Mouse (Mus musculus): ENCODE measurements around the gene Stard7. TPM values are rescaled to one million over a fixed set of nuclear protein-coding genes. Genes with fewer than 3 reads are reported as not detected.

Stard7 gene
- polyA plus RNA-seq, 1 experiment from 2014 or later, result 99.8 TPM

- Histone ChIP-seq H3K4me1 (peaks cover 8% of the 10 kb centered on the region), H3K9ac (replicated peaks) (no peak overlapping the region), H3K36me3 (no peaks in the 10 kb centered on the region), H3K4me2 (replicated peaks) (no peak overlapping the region), H3K27me3 (peaks cover 33% of the 10 kb centered on the region), H3K27ac (replicated peaks) (no peak overlapping the region), H3K9me3 (no peaks in the 10 kb centered on the region), H3K4me3 (no peak overlapping the region)
- 76% methylated on average over 14 of the region's 14 CpGs for WGBS
- no peak for ATAC-seq (replicated peaks)
Observed at GRCm38 (mm10) chr2:127332807-127333570, 63.0 kb downstream of the Stard7 start.

- 73% methylated on average over 5 of the region's 5 CpGs for WGBS
- ATAC-seq (replicated peaks), result no peak
- Histone ChIP-seq H3K9ac (replicated peaks) (no peak overlapping the region), H3K9me3 (no peaks in the 10 kb centered on the region), H3K27ac (replicated peaks) (no peak overlapping the region), H3K36me3 (no peaks in the 10 kb centered on the region), H3K4me3 (no peak overlapping the region), H3K4me2 (replicated peaks) (no peak overlapping the region), H3K4me1 (peaks cover 8% of the 10 kb centered on the region), H3K27me3 (peaks cover 33% of the 10 kb centered on the region)
Observed at GRCm38 (mm10) chr2:127333945-127334603, 64.1 kb downstream of the Stard7 start.

GRCm38 (mm10) chr2:127335078-127335541 lies 65.1 kb downstream of the Stard7 start:
- Histone ChIP-seq H3K9me3 (no peaks in the 10 kb centered on the region), H3K4me2 (replicated peaks) (no peak overlapping the region), H3K9ac (replicated peaks) (no peak overlapping the region), H3K27me3 (peaks cover 33% of the 10 kb centered on the region), H3K4me1 (peaks cover 8% of the 10 kb centered on the region), H3K36me3 (no peaks in the 10 kb centered on the region), H3K4me3 (no peak overlapping the region), H3K27ac (replicated peaks) (no peak overlapping the region)
- ATAC-seq (replicated peaks), result no peak
- WGBS, result 46% methylated on average over 11 of the region's 11 CpGs

GRCm38 (mm10) chr2:127335767-127336496 lies 65.9 kb downstream of the Stard7 start, which contains the start of gene Dusp2:
Gene Dusp2 (plus strand): TSS chr2:127336159.
- Histone ChIP-seq H3K9ac (replicated peaks) (peak within 1 kb of the TSS; percentile 65), H3K4me2 (replicated peaks) (peak within 1 kb of the TSS; percentile 92), H3K4me3 (peak within 1 kb of the TSS; percentile 62), H3K4me1 (peaks cover 8% of the 10 kb centered on the region), H3K27ac (replicated peaks) (no peak within 1 kb of the TSS), H3K9me3 (no peaks in the 10 kb centered on the region), H3K36me3 (no peaks in the 10 kb centered on the region), H3K27me3 (peaks cover 33% of the 10 kb centered on the region)
- peak; percentile 82 for ATAC-seq (replicated peaks)
- WGBS, result under 1% methylated on average over 55 of the region's 76 CpGs

GRCm38 (mm10) chr2:127336497-127336832 lies 66.4 kb downstream of the Stard7 start:
- H3K9ac ChIP-seq (replicated peaks), result peak overlapping the region; percentile 65
- H3K36me3 ChIP-seq, result no peaks in the 10 kb centered on the region
- 5% methylated on average over 33 of the region's 33 CpGs for WGBS
- peak overlapping the region; percentile 92 for H3K4me2 ChIP-seq (replicated peaks)
- ATAC-seq (replicated peaks), result no peak
- no peaks in the 10 kb centered on the region for H3K9me3 ChIP-seq
- H3K27ac ChIP-seq (replicated peaks), result no peak overlapping the region
- H3K4me1 ChIP-seq, result peaks cover 8% of the 10 kb centered on the region
- peaks cover 33% of the 10 kb centered on the region for H3K27me3 ChIP-seq
- H3K4me3 ChIP-seq, result peak overlapping the region; percentile 62

- Histone ChIP-seq H3K9me3 (no peaks in the 10 kb centered on the region), H3K27me3 (peaks cover 33% of the 10 kb centered on the region), H3K4me2 (replicated peaks) (peak overlapping the region; percentile 92), H3K36me3 (no peaks in the 10 kb centered on the region), H3K27ac (replicated peaks) (no peak overlapping the region), H3K4me1 (peaks cover 8% of the 10 kb centered on the region), H3K4me3 (peak overlapping the region; percentile 62), H3K9ac (replicated peaks) (peak overlapping the region; percentile 65)
- no peak for ATAC-seq (replicated peaks)
- 50% methylated on average over 5 of the region's 5 CpGs for WGBS
Observed at GRCm38 (mm10) chr2:127336885-127337284, 66.9 kb downstream of the Stard7 start.

GRCm38 (mm10) chr2:127337531-127337930 lies 67.5 kb downstream of the Stard7 start:
- peaks cover 33% of the 10 kb centered on the region for H3K27me3 ChIP-seq
- H3K4me2 ChIP-seq (replicated peaks), result no peak overlapping the region
- peaks cover 8% of the 10 kb centered on the region for H3K4me1 ChIP-seq
- no peaks in the 10 kb centered on the region for H3K36me3 ChIP-seq
- H3K27ac ChIP-seq (replicated peaks), result no peak overlapping the region
- H3K9ac ChIP-seq (replicated peaks), result no peak overlapping the region
- 67% methylated on average over 11 of the region's 11 CpGs for WGBS
- H3K9me3 ChIP-seq, result no peaks in the 10 kb centered on the region
- no peak overlapping the region for H3K4me3 ChIP-seq
- ATAC-seq (replicated peaks), result no peak

- Histone ChIP-seq H3K27me3 (peaks cover 33% of the 10 kb centered on the region), H3K4me2 (replicated peaks) (no peak overlapping the region), H3K4me3 (no peak overlapping the region), H3K9me3 (no peaks in the 10 kb centered on the region), H3K27ac (replicated peaks) (no peak overlapping the region), H3K4me1 (peaks cover 8% of the 10 kb centered on the region), H3K9ac (replicated peaks) (no peak overlapping the region), H3K36me3 (no peaks in the 10 kb centered on the region)
- 73% methylated on average over 7 of the region's 7 CpGs for WGBS
- no peak for ATAC-seq (replicated peaks)
Observed at GRCm38 (mm10) chr2:127338012-127338411, 68.0 kb downstream of the Stard7 start.

GRCm38 (mm10) chr2:127338416-127338815 lies 68.4 kb downstream of the Stard7 start, which contains the start of gene Astl:
Gene Astl (plus strand): TSS chr2:127338639.
- Histone ChIP-seq H3K4me2 (replicated peaks) (no peak within 1 kb of the TSS), H3K9ac (replicated peaks) (no peak within 1 kb of the TSS), H3K4me3 (no peak within 1 kb of the TSS), H3K36me3 (no peaks in the 10 kb centered on the region), H3K27me3 (peaks cover 33% of the 10 kb centered on the region), H3K4me1 (peaks cover 8% of the 10 kb centered on the region), H3K9me3 (no peaks in the 10 kb centered on the region), H3K27ac (replicated peaks) (no peak within 1 kb of the TSS)
- 88% methylated on average over 4 of the region's 4 CpGs for WGBS
- no peak for ATAC-seq (replicated peaks)

GRCm38 (mm10) chr2:127338833-127339232 lies 68.8 kb downstream of the Stard7 start:
- ATAC-seq (replicated peaks), result no peak
- 73% methylated on average over 4 of the region's 4 CpGs for WGBS
- no peak overlapping the region for H3K4me3 ChIP-seq
- H3K4me1 ChIP-seq, result peaks cover 8% of the 10 kb centered on the region
- no peak overlapping the region for H3K4me2 ChIP-seq (replicated peaks)
- no peaks in the 10 kb centered on the region for H3K9me3 ChIP-seq
- no peak overlapping the region for H3K27ac ChIP-seq (replicated peaks)
- no peak overlapping the region for H3K9ac ChIP-seq (replicated peaks)
- H3K36me3 ChIP-seq, result no peaks in the 10 kb centered on the region
- peaks cover 33% of the 10 kb centered on the region for H3K27me3 ChIP-seq

- Histone ChIP-seq H3K36me3 (no peaks in the 10 kb centered on the region), H3K27me3 (peaks cover 31% of the 10 kb centered on the region), H3K27ac (replicated peaks) (no peak overlapping the region), H3K4me2 (replicated peaks) (no peak overlapping the region), H3K4me3 (no peak overlapping the region), H3K9me3 (no peaks in the 10 kb centered on the region), H3K4me1 (peaks cover 8% of the 10 kb centered on the region), H3K9ac (replicated peaks) (no peak overlapping the region)
- ATAC-seq (replicated peaks), result no peak
- WGBS, result 85% methylated on average over 6 of the region's 6 CpGs
Observed at GRCm38 (mm10) chr2:127339262-127339661, 69.2 kb downstream of the Stard7 start.

- Histone ChIP-seq H3K36me3 (no peaks in the 10 kb centered on the region), H3K4me1 (0 out of 2 replicates have a peak, but pooled peaks cover 3% of the 10 kb centered on the region), H3K27ac (replicated peaks) (no peak overlapping the region), H3K4me2 (replicated peaks) (no peak overlapping the region), H3K27me3 (peaks cover 14% of the 10 kb centered on the region), H3K9ac (replicated peaks) (no peak overlapping the region), H3K9me3 (no peaks in the 10 kb centered on the region), H3K4me3 (no peak overlapping the region)
- 10% methylated on average over 3 of the region's 3 CpGs for WGBS
- ATAC-seq (replicated peaks), result no peak
Observed at GRCm38 (mm10) chr2:127341159-127341558, 71.1 kb downstream of the Stard7 start.
